Mouse (Mus musculus): ENCODE data around the gene Ugt1a6a. TPM values are rescaled to one million over a fixed set of nuclear protein-coding genes. Genes with fewer than 3 reads are reported as not detected.
"Not testable (repeated sequence)": the region's sequence is repeated elsewhere in the genome, so short reads cannot be mapped to it uniquely, and the experiment has no call there.

The Ugt1a6a gene
- polyA plus RNA-seq, 1 experiment, result not detected

DNA sequence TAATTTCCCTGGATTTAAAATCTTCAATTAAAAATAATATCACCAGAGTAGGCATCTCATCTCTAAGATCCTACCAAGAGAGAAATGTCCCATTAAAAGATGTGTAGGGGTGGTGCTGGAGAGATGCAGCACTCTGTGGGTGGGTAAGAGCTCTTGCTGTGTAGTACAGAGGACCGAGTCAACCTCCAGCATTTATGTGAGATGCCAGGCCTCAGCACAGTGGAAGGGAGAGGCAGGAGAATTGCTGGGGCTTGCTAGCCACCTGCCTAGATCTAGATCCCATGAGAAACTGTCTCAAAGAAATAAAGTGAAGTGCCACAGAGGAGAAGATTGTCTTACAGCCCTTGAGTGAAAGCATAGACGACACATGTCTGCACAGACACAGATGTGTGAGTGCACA, 81.9 kb downstream of the Ugt1a6a start:
- TF ChIP-seq CTCF (IDR thresholded peaks at IDR 0.05; ENCODE audit: insufficient read depth, low read depth, low read length), result no peak
- no peak for TF ChIP-seq POLR2A (IDR thresholded peaks at IDR 0.05; ENCODE audit: insufficient read depth, low read depth, low read length)
- Histone ChIP-seq H3K27ac (ENCODE audit: insufficient read depth, low read depth, low read length) (no peak overlapping the region), H3K4me1 (ENCODE audit: control insufficient read depth, insufficient read depth, low read length) (no peaks in the 10 kb centered on the region), H3K4me3 (ENCODE audit: insufficient read depth, low read depth, low read length) (no peak overlapping the region)
- 61% methylated on average over 2 of the region's 2 CpGs for WGBS

DNA sequence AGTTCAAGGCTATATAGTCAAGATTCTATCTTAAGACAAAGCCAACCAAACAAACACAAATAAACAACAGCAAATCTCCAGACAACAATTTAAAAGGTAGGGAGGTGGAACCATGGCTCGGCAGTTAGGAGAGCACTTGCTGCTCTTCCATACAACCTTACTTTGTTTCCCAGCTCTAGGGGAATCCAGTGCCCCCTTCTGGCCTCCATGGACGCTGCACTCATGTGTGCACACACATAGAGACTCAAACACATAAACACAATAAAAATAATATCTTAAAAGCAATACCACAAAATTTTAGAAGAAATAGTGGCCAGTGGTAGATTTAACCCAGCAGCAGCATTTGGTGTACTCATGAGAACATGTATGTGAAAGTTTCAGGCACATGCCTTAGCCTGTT, 82.5 kb downstream of the Ugt1a6a start:
- no peak overlapping the region for H3K4me3 ChIP-seq (ENCODE audit: insufficient read depth, low read depth, low read length)
- WGBS, result 59% methylated on average over 2 of the region's 2 CpGs
- TF ChIP-seq CTCF (IDR thresholded peaks at IDR 0.05; ENCODE audit: insufficient read depth, low read depth, low read length) (no peak), POLR2A (IDR thresholded peaks at IDR 0.05; ENCODE audit: insufficient read depth, low read depth, low read length) (no peak)
- no peaks in the 10 kb centered on the region for H3K4me1 ChIP-seq (ENCODE audit: control insufficient read depth, insufficient read depth, low read length)
- no peak overlapping the region for H3K27ac ChIP-seq (ENCODE audit: insufficient read depth, low read depth, low read length)

DNA sequence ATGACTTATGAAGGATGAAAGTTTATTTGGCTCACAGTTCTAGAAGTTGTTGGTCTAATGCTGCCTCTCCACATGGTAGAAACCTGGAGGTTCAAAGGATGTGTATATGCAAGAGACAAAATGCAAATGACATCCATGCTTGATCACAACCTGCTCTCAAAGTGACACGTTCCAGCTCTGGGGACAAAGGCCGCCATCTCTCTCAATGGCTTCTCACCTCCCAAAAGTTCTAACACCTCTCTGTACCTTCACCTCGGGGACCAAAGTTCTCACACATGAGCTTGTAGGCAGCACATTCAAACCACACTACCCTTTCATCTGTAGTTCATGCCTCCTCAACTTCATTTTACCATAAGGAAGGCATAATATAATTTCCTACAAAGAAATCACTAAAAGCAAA, 83.0 kb downstream of the Ugt1a6a start:
- 36% methylated on average over 3 of the region's 3 CpGs for WGBS
- no peaks in the 10 kb centered on the region for H3K4me1 ChIP-seq (ENCODE audit: control insufficient read depth, insufficient read depth, low read length)
- H3K4me3 ChIP-seq (ENCODE audit: insufficient read depth, low read depth, low read length), result no peak overlapping the region
- no peak for TF ChIP-seq POLR2A (IDR thresholded peaks at IDR 0.05; ENCODE audit: insufficient read depth, low read depth, low read length)
- TF ChIP-seq CTCF (IDR thresholded peaks at IDR 0.05; ENCODE audit: insufficient read depth, low read depth, low read length), result no peak
- no peak overlapping the region for H3K27ac ChIP-seq (ENCODE audit: insufficient read depth, low read depth, low read length)

DNA sequence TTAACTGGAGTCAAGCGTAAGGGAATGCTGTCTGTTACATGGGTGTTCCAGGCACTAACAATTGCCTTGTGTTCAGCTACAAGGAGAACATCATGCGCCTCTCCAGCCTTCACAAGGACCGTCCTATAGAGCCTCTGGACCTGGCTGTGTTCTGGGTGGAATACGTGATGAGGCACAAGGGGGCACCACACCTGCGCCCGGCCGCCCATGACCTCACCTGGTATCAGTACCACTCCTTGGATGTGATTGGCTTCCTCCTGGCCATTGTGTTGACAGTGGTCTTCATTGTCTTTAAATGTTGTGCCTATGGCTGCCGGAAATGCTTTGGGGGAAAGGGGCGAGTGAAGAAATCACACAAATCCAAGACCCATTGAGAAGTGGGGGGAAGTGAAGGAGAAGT, 83.4 kb downstream of the Ugt1a6a start:
- WGBS, result 76% methylated on average over 9 of the region's 9 CpGs
- Histone ChIP-seq H3K27ac (ENCODE audit: insufficient read depth, low read depth, low read length) (no peak overlapping the region), H3K4me1 (ENCODE audit: control insufficient read depth, insufficient read depth, low read length) (no peaks in the 10 kb centered on the region), H3K4me3 (ENCODE audit: insufficient read depth, low read depth, low read length) (no peak overlapping the region)
- TF ChIP-seq POLR2A (IDR thresholded peaks at IDR 0.05; ENCODE audit: insufficient read depth, low read depth, low read length), result no peak
- no peak for TF ChIP-seq CTCF (IDR thresholded peaks at IDR 0.05; ENCODE audit: insufficient read depth, low read depth, low read length)

DNA sequence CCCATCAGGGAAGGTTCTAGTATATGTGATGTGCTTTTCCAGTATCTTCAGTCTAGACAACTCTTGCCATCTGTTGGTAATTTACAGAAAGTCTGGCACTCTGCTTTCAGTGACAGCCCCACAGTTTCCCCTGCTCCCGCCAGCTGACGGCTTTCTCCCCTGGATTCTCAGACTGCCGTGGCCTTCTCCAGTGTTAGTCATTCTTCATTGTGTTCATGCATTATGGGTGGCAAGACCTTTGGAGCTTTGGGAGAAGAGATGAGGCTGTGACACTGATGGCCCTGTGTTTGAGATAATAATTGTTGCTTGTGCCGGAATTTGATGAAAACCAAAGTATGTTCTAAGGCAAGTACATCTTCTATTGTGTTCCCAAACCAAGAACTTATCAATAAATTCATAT, 84.0 kb downstream of the Ugt1a6a start:
- TF ChIP-seq POLR2A (IDR thresholded peaks at IDR 0.05; ENCODE audit: insufficient read depth, low read depth, low read length) (no peak), CTCF (IDR thresholded peaks at IDR 0.05; ENCODE audit: insufficient read depth, low read depth, low read length) (no peak)
- 51% methylated on average over 4 of the region's 4 CpGs for WGBS
- no peaks in the 10 kb centered on the region for H3K4me1 ChIP-seq (ENCODE audit: control insufficient read depth, insufficient read depth, low read length)
- H3K27ac ChIP-seq (ENCODE audit: insufficient read depth, low read depth, low read length), result no peak overlapping the region
- H3K4me3 ChIP-seq (ENCODE audit: insufficient read depth, low read depth, low read length), result no peak overlapping the region

DNA sequence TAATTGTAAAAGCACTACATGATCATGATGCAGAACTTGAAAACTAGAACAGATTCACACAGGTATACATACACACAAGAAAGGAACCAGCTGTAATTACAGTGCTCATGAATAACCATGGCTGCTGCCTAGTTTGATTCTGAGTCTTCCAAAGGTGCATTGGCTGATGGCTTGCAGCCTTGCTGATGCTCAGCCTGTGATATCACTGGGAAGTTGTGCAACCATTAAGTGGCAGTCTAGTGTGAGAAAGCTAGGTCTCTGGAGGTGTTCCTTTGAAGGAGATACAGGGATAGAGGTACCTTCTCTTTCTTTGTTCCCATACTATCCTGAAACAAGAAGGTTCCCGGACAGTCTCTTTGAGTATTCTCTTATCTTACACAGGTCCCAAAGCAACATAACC, 84.4 kb downstream of the Ugt1a6a start:
- Histone ChIP-seq H3K4me3 (ENCODE audit: insufficient read depth, low read depth, low read length) (no peak overlapping the region), H3K4me1 (ENCODE audit: control insufficient read depth, insufficient read depth, low read length) (no peaks in the 10 kb centered on the region), H3K27ac (ENCODE audit: insufficient read depth, low read depth, low read length) (no peak overlapping the region)
- WGBS, result 19% methylated on average over 1 of the region's 1 CpGs
- no peak for TF ChIP-seq POLR2A (IDR thresholded peaks at IDR 0.05; ENCODE audit: insufficient read depth, low read depth, low read length)
- no peak for TF ChIP-seq CTCF (IDR thresholded peaks at IDR 0.05; ENCODE audit: insufficient read depth, low read depth, low read length)

DNA sequence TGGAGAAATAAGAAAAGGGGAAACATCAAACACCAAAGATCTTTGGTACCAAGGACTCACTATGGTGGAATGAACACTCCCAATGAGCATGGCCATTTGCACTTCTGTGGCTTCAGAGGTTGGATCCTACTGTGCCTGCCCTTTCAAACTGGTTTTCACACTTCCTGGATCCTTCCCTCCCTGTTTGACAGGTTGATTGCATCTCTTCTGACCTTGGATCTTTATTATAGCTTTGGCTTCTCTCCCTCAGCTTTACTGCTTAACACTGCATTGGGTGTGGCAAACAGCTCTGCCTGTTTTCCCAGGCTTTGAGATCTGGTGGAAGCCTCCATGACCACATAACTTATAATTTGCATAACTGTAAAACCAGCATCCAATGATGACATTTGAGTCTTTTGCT, 85.7 kb downstream of the Ugt1a6a start:
- Histone ChIP-seq H3K27ac (ENCODE audit: insufficient read depth, low read depth, low read length) (no peak overlapping the region), H3K4me1 (ENCODE audit: control insufficient read depth, insufficient read depth, low read length) (no peaks in the 10 kb centered on the region), H3K4me3 (ENCODE audit: insufficient read depth, low read depth, low read length) (no peak overlapping the region)
- TF ChIP-seq CTCF (IDR thresholded peaks at IDR 0.05; ENCODE audit: insufficient read depth, low read depth, low read length), result no peak

DNA sequence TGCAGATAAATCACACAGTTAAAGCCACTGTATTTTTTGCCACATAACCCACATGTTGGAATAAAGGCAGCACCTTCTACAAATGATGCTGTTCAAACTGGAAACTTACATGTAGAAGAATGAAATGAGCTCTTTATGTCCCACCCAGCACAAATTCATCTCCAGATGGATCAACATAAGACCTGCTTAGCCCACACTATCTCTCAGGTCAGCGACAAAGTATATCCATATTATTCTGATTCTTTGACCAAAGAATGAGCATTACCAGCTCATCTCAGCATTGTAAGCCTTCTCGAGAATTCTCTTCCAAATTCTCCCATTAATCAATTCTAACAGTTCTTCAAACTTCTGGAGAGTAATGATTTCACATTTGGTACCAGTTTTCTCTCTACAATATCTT, 87.6 kb downstream of the Ugt1a6a start:
- Histone ChIP-seq H3K4me1 (ENCODE audit: control insufficient read depth, insufficient read depth, low read length) (no peaks in the 10 kb centered on the region), H3K27ac (ENCODE audit: insufficient read depth, low read depth, low read length) (no peak overlapping the region), H3K4me3 (ENCODE audit: insufficient read depth, low read depth, low read length) (no peak overlapping the region)
- TF ChIP-seq CTCF (IDR thresholded peaks at IDR 0.05; ENCODE audit: insufficient read depth, low read depth, low read length), result no peak
- WGBS, result 45% methylated on average over 2 of the region's 2 CpGs

DNA sequence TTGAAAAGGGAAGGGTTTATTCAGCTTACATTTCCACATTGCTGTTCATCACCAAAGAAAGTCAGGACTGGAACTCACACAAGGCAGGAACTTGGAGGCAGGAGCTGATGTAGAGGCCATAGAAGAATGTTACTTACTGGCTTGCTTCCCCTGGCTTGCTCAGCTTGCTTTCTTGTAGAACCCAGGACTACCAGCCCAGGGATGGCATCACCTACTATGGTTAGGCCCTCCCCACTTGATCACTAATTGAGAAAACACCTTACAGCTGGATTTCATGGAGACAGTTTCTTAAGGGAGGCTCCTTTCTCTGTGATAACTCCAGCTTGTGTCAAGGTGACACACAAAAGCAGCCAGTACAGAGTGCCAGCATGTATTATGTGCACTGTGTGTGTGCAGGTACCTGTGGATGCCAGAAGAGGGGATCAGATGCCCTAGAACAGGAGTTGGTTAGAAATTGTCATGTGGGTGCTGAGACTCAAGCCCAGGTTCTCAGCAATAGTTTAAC, 88.5 kb downstream of the Ugt1a6a start:
- H3K4me1 ChIP-seq (ENCODE audit: control insufficient read depth, insufficient read depth, low read length); H3K4me3 ChIP-seq (ENCODE audit: insufficient read depth, low read depth, low read length); H3K27ac ChIP-seq (ENCODE audit: insufficient read depth, low read depth, low read length): not testable (repeated sequence)

DNA sequence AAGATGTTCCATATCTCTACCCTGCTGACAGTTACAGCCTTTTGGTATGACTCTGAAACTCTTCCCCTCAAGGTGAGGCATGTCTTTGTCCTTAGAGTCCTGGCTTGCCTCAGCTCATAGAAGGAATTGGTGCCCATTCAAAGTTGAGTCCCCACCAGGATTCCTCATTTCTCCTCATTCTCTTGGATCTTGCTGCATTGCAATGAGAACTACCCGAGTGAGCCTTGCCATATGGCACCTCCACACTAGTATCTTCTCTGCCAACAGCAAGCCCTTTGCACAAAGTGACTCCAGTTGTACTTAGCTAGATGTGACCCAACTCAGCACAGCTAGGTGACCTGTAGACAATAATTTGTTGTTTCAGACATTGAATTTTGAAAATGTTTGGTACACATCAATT, 89.0 kb downstream of the Ugt1a6a start:
- no peak for TF ChIP-seq CTCF (IDR thresholded peaks at IDR 0.05; ENCODE audit: insufficient read depth, low read depth, low read length)
- no peak for TF ChIP-seq POLR2A (IDR thresholded peaks at IDR 0.05; ENCODE audit: insufficient read depth, low read depth, low read length)
- WGBS, result 45% methylated on average over 1 of the region's 1 CpGs
- Histone ChIP-seq H3K4me1 (ENCODE audit: control insufficient read depth, insufficient read depth, low read length) (no peaks in the 10 kb centered on the region), H3K27ac (ENCODE audit: insufficient read depth, low read depth, low read length) (no peak overlapping the region), H3K4me3 (ENCODE audit: insufficient read depth, low read depth, low read length) (no peak overlapping the region)

Measured in olfactory bulb, adult 2 months (tissue).